Mouse (Mus musculus): ENCODE results near the gene Cutal.

GRCm38 (mm10) chr2:34883190-34883589, 9.0 kb downstream of the Cutal start:
- TF ChIP-seq CTCF (IDR thresholded peaks at IDR 0.05; ENCODE audit: borderline replicate concordance, insufficient read depth, low read depth, low read length) (no peak), POLR2A (IDR thresholded peaks at IDR 0.05; ENCODE audit: borderline replicate concordance, insufficient read depth, low read length) (no peak)

Data from cerebellum, adult 2 months (tissue).